Mouse (Mus musculus): Measurements from ENCODE around the gene Dhx37.
"Not testable (repeated sequence)": the region's sequence is repeated elsewhere in the genome, so short reads cannot be mapped to it uniquely, and the experiment has no call there.

Dhx37 gene

DNA sequence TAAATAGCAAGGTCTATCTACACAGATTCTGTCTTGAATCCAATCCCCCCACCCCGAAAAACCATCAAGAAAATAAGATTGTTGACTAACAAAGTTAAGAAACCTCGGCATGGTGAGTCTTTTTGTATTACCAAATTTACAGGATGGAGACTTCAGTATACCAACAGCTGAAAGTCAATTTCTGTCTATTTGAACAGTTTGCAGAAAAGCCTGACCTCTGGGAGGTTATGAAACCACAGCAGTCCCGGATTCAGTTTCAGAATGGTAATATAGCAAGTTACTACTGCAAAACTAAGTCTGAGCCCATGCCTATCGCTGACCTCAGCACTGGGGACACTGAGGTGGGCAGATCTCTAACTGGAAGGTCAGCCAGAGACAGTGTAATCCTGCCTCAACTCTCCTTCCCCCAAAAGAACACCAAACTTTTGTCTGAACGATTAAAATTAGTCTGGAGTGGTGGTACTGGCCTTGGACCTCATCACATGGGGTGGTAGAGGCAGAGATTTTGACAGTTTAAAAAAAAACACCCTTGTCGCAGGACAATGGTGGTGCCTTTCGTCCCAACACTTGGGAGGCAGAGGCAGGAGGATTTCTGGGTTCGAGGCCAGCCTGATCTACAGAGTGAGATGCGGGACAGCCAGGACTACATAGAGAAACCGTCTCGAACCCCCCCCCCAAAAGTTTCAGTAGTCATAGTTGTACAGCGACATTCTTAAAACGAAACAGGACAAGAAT, 45.4 kb downstream of the Dhx37 start:
- no peak for DNase-seq

DNA sequence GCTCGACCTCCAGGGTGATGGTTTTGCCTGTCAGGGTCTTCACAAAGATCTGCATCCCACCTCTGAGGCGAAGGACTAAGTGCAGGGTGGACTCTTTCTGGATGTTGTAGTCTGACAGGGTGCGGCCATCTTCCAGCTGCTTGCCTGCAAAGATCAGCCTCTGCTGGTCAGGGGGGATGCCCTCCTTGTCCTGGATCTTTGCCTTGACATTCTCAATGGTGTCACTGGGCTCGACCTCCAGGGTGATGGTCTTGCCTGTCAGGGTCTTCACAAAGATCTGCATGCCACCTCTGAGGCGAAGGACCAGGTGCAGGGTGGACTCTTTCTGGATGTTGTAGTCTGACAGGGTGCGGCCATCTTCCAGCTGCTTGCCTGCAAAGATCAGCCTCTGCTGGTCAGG, 46.6 kb downstream of the Dhx37 start:
- DNase-seq = not testable (repeated sequence)

DNA sequence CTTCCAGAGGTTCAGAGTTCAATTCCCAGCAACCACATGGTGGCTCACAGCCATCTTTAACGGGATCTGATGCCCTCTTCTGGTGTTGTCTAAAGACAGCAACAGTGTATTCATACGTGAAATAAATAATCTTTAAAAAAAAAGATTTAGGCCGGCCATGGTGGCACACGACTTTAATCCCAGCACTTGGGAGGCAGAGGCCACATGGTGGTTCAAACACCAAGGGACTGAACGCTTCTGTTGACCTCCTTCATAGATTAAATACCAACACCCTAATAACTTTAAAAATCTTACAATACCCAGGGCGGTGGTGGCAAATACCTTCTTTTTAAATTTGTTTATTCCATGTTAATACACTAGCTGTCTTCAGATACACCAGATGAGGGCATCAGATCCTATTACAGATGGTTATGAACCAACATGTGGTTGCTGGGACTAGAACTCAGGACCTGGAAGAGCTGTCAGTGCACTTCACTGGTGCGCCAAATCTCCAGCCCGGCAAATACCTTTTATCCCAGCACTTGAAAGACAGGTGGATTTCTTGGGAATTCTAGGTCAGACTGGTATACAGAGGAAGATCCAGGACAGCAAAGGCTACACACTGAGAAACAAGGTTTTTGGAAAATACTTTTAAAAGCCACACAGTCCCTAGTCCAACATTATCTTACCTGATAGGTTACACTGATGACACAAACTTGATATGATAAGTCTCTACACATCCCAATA, 48.5 kb downstream of the Dhx37 start:
- DNase-seq = no peak

DNA sequence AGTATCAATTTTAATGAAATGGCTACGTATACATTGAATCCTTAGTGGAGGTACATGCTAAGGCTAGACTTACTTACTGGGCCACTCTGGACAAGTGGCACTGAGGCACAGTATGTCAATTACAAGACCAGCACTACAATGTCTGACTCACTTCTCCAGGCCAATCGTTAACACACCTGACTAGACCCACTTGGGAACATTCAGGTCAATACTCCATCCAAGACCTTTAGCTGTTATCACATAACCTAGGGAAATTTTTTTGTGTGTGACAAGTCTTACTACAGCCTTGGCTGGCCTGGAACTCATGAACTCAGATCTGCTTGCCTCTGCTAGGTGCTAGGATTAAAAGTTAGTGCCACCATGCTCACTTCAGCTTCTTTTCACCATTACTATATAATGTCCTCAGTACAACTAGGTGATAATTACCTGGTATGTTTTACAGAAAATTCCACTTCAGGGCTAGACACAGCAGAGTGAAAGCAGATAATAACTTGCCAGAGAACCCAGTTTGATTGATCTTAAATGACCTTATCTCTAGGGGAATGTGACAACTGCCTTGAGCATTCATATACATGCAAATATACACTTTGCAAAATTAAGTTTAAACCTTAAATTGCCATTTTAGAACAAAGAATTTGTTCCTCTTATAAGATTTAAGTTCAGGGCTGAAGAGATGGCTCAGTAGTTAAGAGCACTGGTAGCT, 49.3 kb downstream of the Dhx37 start:
- DNase-seq = no peak

DNA sequence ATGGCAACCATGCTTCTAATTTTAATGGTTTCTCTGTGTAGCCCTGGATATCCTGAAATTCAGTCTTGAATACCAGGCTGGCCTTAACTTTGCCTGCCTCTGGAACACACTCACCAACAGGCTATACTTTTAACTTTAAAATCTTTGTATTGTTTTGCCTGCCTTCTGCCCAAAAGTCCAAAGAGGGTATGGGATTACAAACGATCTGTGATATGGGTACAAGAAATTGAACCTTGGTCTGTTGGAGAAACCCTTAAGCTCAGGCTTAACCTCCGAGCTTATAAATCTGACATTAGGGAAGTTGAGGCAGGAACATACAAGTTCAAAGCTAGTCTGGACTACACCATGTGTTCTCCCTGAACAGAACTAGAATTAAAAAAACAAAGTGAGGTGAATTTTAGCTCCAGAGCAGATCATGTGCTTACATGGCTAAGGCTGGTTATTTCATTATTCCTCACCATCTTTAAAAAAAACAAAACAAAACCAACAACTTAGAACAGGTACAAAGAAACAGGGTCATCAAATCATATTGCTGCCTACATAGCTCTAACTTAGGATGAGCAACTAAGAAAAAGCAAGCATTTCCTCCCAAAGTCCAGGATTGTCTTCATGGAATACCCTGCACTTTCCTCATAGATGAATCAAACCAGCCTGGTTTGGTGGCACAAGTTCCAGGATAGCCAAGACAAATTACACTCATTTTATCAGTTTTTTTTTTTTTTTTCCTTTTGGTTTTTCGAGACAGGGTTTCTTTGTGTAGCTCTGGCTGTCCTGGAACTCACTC, 50.1 kb downstream of the Dhx37 start:
- no peak for DNase-seq

DNA sequence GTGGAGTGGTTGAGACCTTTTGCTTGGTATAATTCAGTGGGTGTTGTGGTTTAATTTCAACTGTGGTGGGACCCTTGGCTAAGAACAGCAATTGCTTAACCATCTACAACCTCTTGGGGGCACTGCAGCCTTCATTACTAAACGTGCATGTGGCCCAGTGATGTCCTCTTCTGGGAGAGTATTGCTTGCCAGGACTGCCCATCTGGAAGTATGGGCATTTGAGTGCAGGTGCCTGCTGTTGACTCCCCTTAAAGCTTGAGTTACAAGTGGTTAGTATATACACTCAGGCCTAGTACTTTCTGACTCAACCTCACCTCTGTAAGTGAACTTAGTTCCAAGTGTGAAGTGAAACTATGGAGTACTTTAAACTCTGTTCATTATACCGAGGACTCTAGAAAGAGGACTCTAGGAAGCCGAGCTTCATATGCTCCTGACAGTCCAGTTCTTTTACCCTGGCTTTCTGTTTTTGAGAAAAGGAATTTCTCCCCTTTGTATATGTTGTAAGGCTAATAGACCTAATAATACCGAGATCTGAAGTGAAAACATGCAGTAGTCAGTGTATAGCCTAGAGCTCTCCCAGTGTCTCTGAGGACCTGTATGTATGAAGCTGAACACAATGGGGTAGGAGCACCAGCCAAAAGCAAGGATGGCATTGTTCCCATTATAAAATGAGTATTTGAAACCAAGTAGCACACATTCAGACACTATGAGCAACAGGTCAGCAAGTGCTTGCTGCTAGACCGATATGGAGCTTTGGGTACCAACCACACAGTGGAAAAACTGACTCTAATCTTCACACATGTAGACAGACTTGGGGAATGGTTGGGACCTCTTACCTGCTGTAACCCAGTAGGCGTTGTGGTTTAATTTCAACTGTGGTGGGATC, 51.0 kb downstream of the Dhx37 start:
- DNase-seq = peak; percentile 80 to 83

DNA sequence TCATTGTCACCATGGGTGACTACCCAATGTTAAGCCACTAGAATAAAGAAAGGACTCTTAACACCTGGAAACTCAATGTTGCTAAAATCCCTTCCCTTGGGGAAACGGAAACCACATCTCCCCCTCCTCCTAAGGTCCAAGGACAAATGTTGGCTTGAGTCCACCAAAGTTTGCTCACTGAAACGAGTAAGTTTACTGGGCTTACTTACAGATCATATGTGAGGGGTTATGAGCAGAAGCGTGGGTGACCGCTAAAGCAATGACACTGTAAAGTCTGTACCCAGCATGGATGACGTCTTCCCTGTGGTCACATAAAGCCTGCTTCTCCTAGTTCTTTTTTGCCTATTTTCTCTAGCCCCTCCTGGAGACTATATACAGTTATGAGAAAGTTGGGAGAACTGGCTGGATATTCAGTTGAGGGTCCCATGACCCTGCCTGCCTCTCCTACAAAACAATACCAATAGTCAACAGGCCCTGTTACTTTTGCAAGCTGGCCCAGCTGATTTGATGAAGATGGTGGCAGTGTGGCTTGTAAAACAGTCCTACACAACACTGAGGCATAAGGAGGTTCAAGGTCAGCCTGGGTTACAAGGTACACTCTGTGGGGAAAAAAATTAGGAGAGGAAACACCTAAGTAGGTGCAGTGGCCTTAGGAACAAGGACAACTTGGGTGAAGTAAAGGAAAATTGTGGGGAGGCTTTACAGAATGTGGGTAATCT, 51.8 kb downstream of the Dhx37 start:
- DNase-seq = no peak

DNA sequence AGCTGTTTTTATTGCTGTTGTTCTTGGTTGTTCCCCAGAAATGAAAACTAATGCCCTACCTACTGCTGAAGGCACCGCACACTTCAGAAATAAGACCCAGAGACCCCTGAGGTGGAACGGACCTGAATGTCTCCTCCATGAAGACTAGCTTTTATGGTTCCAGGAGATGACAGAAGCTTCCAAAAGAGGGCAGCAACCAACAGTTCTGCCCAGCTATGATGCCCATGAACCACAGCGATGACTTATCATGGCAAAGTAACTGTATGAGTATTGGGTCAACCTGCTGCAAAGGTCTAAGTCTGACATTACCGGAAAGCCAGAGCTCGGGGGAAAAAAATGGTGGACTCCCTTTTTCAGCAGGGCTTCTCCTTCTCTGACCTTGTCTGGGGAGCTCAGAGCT, 55.0 kb downstream of the Dhx37 start:
- no peak for DNase-seq

DNA sequence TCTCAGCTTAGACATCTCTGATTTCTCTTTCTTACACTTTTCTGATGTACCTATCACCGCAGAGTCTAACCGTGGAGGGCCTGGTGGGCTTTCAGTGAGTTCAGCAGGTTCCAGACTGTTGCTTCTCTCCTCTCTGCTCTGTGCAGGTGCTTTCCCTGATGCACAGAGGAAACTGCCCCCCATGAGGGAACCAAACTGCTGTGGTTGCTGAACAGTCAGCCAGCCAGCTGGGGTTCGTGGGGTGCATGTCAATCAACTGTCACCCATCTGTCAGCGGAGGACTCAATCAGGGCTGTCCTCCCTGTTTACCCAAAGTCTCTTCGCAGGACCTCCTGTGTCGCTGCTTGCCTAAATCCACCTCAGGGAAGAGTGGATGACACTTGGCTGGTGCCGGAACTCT, 56.7 kb downstream of the Dhx37 start:
- no peak for DNase-seq

DNA sequence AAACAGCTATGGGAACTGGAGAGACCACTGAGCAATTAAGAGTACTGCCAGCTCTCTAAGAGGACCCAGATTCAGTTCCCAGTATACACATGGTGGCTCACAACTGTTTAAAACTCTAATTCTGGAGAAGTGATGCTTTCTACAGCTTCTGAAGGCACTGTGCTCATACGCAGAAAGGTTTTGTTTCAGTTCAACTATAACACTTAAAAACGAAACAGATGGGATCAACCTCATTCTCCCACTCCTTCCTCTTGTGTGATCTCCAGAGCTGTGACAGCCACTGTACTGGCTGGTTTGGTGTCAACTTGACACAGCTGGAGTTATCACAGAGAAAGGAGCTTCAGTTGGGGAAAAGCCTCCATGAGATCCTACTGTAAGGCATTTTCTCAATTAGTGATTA, 58.0 kb downstream of the Dhx37 start:
- no peak for DNase-seq

DNA sequence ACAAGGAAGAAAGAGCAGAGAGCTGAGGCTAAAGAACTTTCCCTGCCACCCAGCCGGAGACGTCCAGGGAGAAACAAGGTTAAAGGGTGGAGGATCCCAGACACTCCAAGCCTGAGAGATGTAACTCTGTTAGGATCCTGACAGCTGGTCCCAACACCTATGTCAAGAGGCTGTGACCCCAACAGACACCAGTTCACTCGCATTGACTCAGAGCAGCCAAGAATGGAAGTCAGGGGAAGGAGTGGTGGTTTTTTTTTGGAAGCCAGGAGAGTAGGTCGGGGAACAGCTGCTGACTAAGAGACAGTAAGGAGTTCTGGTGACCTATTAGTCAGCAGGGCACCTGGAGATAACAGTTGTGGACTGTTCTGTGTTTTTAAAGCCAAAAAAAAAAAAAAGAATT, 61.9 kb downstream of the Dhx37 start:
- no peak for DNase-seq

DNA sequence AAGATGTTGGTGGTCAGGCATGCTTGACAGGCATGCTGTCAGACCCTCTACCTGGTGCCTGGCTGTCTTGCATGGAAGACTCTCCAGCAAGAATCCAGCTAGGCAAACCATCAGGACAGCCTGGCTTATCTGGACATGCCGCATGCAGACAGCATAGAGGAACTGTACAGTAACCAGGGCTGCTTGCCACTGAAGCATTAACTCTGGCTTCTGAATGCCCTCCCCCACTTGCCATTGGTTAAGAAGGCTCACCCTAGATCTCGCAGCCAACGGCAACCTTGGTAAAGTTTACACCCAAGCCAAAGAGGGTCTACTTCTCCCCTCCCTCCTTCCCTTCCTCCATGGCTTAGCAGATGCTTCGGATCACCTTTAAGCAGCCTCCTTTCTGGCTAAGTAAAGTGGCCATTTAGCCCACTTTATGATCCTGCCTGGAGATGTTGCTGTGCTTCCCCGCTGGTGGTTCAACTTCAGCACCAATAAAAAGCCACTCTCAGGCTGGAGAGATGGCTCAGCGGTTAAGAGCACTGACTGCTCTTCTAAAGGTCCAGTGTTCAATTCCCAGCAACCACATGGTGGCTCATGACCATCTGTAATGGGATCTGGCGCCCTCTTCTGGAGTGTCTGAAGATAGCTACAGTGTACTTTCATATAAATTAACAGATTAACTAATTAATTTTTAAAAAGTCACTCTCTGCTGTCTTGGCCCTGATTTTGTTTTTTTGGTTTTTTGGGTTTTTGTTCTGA, 62.8 kb downstream of the Dhx37 start:
- no peak for DNase-seq

DNA sequence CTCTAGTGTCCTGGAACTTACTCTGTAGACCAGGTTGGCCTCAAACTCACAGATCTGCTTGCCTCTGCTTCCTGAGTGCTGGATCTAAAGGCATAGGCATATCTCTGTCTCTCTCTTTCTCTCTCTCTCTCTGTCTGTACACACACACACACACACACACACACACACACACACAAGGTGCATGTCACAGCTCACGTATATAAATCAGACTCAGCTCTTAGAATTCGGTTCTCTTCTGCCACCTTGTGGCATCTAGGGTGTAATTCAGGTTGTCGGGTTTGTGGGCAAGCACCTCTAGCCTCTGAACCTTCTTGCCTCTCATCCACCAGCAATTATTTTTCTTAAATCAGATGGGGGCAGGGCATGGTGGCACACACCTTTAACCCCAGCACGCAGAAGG, 65.4 kb downstream of the Dhx37 start:
- peak; percentile 79 to 83 for DNase-seq

DNA sequence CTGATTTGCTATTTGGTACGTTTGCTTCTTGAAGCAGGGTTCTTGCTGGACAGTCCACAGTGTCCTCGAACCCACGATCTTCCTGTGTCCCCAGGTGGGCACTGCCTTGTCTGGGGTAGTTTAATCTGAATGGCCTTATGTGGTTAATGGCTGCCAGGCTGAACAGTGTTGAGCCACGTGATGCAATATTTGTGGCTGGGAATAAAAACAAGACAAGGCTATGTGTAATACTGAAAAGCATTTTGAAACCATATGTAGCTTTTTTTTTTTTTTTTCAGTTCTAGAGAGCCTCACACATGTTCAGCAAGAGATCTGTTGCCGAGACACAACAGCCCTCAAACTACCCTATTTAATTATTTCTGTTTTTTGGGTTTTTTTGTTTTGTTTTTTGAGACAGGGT, 65.8 kb downstream of the Dhx37 start:
- DNase-seq = no peak

DNA sequence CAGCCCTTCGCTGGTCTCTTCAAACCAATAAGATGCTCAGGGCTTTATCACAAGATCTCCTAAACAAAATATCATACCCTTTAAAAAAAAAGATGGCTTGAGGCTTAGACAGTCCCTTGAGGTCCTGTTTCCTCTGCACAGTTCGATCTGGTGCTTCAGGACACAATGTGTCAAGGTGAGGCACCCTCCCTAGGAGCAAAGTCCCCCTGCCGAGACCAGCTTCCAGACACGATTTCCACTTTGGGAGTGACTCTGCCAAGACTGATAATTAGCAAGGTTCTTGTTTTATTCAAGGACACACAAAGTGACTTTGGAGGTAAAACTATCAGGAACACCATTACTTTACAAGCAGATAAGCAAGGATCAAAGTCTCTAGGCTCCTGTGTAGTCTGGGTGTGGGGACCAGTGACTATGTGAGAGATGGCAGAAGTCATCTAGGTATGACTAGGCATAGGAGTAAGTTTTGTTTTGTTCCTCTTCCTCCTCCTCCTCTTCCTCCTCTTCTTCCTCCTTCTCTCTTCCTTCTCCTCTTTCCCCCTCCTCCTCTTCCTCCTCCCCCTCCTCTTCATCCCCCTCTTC, 69.0 kb downstream of the Dhx37 start:
- DNase-seq = no peak

DNA sequence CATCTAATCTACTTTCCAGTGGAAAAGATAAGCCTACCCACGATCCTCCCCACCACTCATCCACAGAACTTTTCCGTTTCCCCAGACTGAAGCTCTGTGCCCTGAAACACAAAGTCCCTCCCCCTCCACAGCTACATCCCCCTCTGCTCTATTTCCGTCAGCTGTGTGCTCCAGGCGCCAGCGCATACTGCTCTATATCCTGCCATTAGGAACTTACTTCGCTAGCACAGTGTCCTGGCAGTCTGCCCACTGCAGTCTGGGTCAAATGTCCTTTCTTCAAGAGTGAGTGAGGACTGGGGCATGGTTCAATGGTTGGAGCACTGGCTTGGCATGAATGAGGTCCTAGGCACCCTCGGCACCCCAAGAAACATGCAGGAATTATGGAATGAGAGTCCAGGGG, 70.0 kb downstream of the Dhx37 start:
- no peak for DNase-seq
